Mouse (Mus musculus): ENCODE results near the gene Hsd17b14.

- TF ChIP-seq GATA1 (IDR thresholded peaks at IDR 0.05; ENCODE audit: borderline replicate concordance, low read length): peak; percentile 84; the same call in 2 of the 3 replicates
- no peak for TF ChIP-seq FLI1 (IDR thresholded peaks at IDR 0.05; ENCODE audit: low read length)
These were observed 28.8 kb upstream of the Hsd17b14 start, which contains the start of the genes Ppp1r15a and Plekha4 for GRCm38 (mm10) chr7:45525809-45526473.
